In the genomic region with DNA sequence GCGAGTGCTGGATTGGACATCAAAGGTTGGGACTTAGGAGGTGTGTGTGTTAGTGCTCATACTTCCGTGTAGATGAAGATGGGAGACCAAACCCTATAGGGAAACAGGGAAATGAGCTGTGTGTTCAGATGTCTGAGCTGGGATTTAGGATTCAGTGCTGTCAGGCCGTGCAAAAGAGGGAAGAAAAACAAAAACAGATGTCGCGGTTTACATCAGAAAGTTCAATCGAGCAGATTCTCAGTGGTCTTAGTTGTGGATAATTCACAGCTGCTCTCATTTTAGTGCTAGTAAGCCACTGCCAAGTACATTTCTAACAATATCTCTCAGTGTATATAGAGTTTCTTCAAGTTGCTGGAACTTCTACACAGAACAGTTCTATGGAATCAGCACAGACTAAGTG, we compare ENCODE assay signal across 18 mouse cellular contexts. TPM values are rescaled to one million over a fixed set of nuclear protein-coding genes. Genes with fewer than 3 reads are reported as not detected.
DNase-seq lines count a peak whose midpoint lies in the region; ATAC-seq and TF ChIP-seq lines count a peak whose summit lies in the region.
"Had no signal": no experiment of that assay in that cellular context is flagged by ENCODE, and none has a peak within 500 bp of the region (broad histone marks: within the 10 kb centered on the region; RNA-seq: fewer than 3 reads in every experiment).

No protein-coding gene starts in this region.

- DNase-seq in embryo, embryonic 11 days = peak; percentile 46
- no peak for DNase-seq in embryo, embryonic 10.5 days (ENCODE audit: low spot score)
- peak; percentile 67 for DNase-seq in lung, embryonic 14.5 days
- no peak for DNase-seq in lung, postnatal 10 days
- DNase-seq in hindlimb bud, embryonic 11.5 days (ENCODE audit: extremely low spot score, low read depth, low spot score) = peak; percentile 39
- DNase-seq in adrenal gland, adult 2 months = no peak
- DNase-seq in cerebellum, postnatal 10 days = no peak
- DNase-seq: cerebellum, postnatal 36 days; heart, postnatal 4 days; kidney, postnatal 36 days; layer of hippocampus, postnatal 36 days; liver, postnatal 0 days; thymus, postnatal 36 days had no signal

- H3K27me3 ChIP-seq in lung, embryonic 14.5 days (ENCODE audit: insufficient read depth, low read length) = no peaks in the 10 kb centered on the region
- no peaks in the 10 kb centered on the region for H3K27me3 ChIP-seq in stomach, embryonic 15.5 days (replicated peaks)
- H3K27me3 ChIP-seq: CH12.LX; neural tube, embryonic 13.5 days had no signal

- H3K36me3 ChIP-seq in lung, embryonic 14.5 days (ENCODE audit: insufficient read depth) = no peaks in the 10 kb centered on the region
- H3K36me3 ChIP-seq in stomach, embryonic 15.5 days = no peaks in the 10 kb centered on the region

- peak overlapping the region; percentile 21 for H3K27ac ChIP-seq in lung, embryonic 14.5 days (ENCODE audit: low read depth)
- H3K27ac ChIP-seq in stomach, embryonic 15.5 days = peak overlapping the region; percentile 60; the same call in 1 of the 2 replicates
- H3K27ac ChIP-seq: hindbrain, postnatal 0 days; neural tube, embryonic 13.5 days had no signal

- no peaks in the 10 kb centered on the region for H3K9me3 ChIP-seq in lung, embryonic 14.5 days (ENCODE audit: low read depth, low read length)
- no peaks in the 10 kb centered on the region for H3K9me3 ChIP-seq in stomach, embryonic 15.5 days
- H3K9me3 ChIP-seq: neural tube, embryonic 13.5 days had no signal

- H3K4me3 ChIP-seq in lung, embryonic 14.5 days (ENCODE audit: low read depth, low read length) = no peak overlapping the region
- H3K4me3 ChIP-seq in stomach, embryonic 15.5 days (replicated peaks) = no peak overlapping the region
- H3K4me3 ChIP-seq: neural tube, embryonic 13.5 days had no signal

- H3K4me2 ChIP-seq in lung, embryonic 14.5 days = no peak overlapping the region
- H3K4me2 ChIP-seq in stomach, embryonic 15.5 days = no peak overlapping the region
- H3K4me2 ChIP-seq: heart, embryonic 11.5 days; neural tube, embryonic 13.5 days had no signal

- H3K4me1 ChIP-seq in lung, embryonic 14.5 days (ENCODE audit: insufficient read depth) = no peaks in the 10 kb centered on the region
- 0 out of 2 replicates have a peak, but pooled peaks cover 3% of the 10 kb centered on the region for H3K4me1 ChIP-seq in stomach, embryonic 15.5 days

- ATAC-seq in lung, embryonic 14.5 days (ENCODE audit: insufficient read depth) = peak; percentile 44; the same call in 1 of the 2 replicates
- no peak for ATAC-seq in stomach, embryonic 15.5 days (ENCODE audit: insufficient read depth, low FRiP score, low read depth)
- ATAC-seq: hindbrain, postnatal 0 days; liver, postnatal 0 days had no signal

- no peak overlapping the region for H3K9ac ChIP-seq in lung, embryonic 14.5 days
- no peak overlapping the region for H3K9ac ChIP-seq in stomach, embryonic 15.5 days
- H3K9ac ChIP-seq: liver, postnatal 0 days; neural tube, embryonic 13.5 days had no signal

- WGBS in lung, embryonic 14.5 days = 49% methylated on average over 6 of the region's 6 CpGs
- WGBS in stomach, embryonic 15.5 days = 47% methylated on average over 6 of the region's 6 CpGs

- TF ChIP-seq CTCF in lung, embryonic 14.5 days (IDR thresholded peaks at IDR 0.05; ENCODE audit: low read depth) = no peak

RNA-seq across cellular contexts. Expression of gene Btg3, which starts 33.2 kb away (rescaled TPM):
- polyA plus RNA-seq in lung, embryonic 14.5 days (2014; fragmentation: Nextera tagmentation; extraction: Ambion mirVana) = 61.5 and 64.7 TPM in 2 replicates
- 47.4 and 52.0 TPM in 2 replicates for polyA plus RNA-seq in stomach, embryonic 15.5 days (2015; fragmentation: Nextera tagmentation; extraction: Ambion mirVana)
- 10 to 100 TPM; 28.4 to 33.6 TPM for total RNA-seq in adrenal gland, adult 2 months (2021)
- polyA plus RNA-seq in adrenal gland, adult 2 months (2012; rRNA removed) = 0.95 and 1.1 TPM in 2 replicates

RNA-seq across cellular contexts. Expression of gene Cxadr, which starts 42.5 kb away (rescaled TPM):
- 20.2 and 22.6 TPM in 2 replicates for polyA plus RNA-seq in lung, embryonic 14.5 days (2014; fragmentation: Nextera tagmentation; extraction: Ambion mirVana)
- polyA plus RNA-seq in stomach, embryonic 15.5 days (2015; fragmentation: Nextera tagmentation; extraction: Ambion mirVana) = 59.0 and 68.1 TPM in 2 replicates
- 10 to 100 TPM; 13.1 to 23.8 TPM for total RNA-seq in adrenal gland, adult 2 months (2021)
- polyA plus RNA-seq in adrenal gland, adult 2 months (2012; rRNA removed) = 11.0 and 26.1 TPM in 2 replicates
- total RNA-seq: CH12.LX had no signal

Comparison
In these comparisons a context has a peak if more than half of its experiments do, and no peak if none do; other contexts are left out.
1. DNase-seq: peak in embryo, embryonic 11 days (single experiment), lung, embryonic 14.5 days (single experiment) and hindlimb bud, embryonic 11.5 days (single experiment); none in embryo, embryonic 10.5 days (single experiment), lung, postnatal 10 days (single experiment), adrenal gland, adult 2 months (single experiment) and cerebellum, postnatal 10 days (0 of 2).
2. RNA of gene Btg3, which starts 33.2 kb away (polyA plus RNA-seq): 61.5 to 64.7 TPM in lung, embryonic 14.5 days and 47.4 to 52.0 TPM in stomach, embryonic 15.5 days; 0.95 to 1.1 TPM in adrenal gland, adult 2 months; every median in the first group is over 10 times any median in the second.